Mouse (Mus musculus): Measurements from ENCODE around the gene Mllt3.

Mllt3 gene

DNA sequence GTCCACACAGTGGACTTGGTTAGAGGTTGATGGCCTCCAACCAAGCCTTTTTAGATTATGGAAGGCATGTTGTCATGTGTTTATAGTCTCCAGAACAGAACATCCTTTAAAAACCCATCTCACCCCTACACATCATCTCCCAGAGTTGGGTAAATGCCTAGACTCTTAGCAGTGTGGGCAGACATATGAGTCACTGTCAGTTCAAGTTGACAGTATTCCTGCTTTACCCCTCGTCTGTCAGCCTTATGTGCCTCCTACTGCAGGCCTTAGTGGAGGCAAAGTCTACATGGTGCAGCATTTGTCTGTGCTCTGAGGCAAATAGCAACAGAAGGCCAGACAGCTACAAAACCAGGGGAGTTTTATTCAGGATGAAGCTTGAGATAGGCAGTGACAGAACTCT is 304.6 kb downstream of the Mllt3 start:
- in situ Hi-C loops (cut with MboI), result no loop called here

DNA sequence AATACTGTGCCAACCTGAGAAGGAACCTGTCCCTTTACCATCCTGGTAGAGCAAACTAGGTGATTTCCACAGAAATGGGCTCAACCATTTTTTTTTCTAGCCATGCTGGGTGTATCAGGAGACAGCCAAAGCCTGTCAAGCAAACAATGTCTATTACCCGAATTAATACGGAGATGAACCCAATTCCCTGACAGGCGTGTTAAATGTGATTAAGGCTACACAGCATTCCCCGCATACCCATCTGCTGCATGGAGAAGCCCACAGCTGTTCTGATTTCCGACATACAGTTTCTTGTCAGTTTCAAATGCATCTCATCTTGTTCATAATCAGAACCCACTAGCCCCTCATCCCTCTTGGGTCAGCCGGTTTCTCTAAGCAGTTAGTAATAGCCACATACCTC is 309.7 kb downstream of the Mllt3 start:
- in situ Hi-C loops (cut with MboI), result no loop called here
